Mouse (Mus musculus) heart, postnatal 0 days (tissue): ENCODE data around the gene Id1.

Source experiments
- CTCF ChIP-seq: IDR thresholded peaks from 2 replicates; pipeline ENCODE4 v1.5.1; 2016; ENCODE audit warnings: antibody characterized with exemption, control low read depth, low read depth
- EP300 ChIP-seq: IDR thresholded peaks from 2 replicates; pipeline ENCODE4 v1.6.1; 2016; ENCODE audit warnings: antibody characterized with exemption, low read depth

GRCm38 (mm10) chr2:152737306-152738221 lies 1.5 kb downstream of the Id1 start:
- TF ChIP-seq CTCF, result no peak
- no peak for TF ChIP-seq EP300
